In genomic region chr16:94148139-94148538, GRCm38 (mm10) we compare ENCODE assay signal across 10 mouse cellular contexts.
DNase-seq lines count a peak whose midpoint lies in the region; ATAC-seq and TF ChIP-seq lines count a peak whose summit lies in the region.
"Had no signal": no experiment of that assay in that cellular context is flagged by ENCODE, and none has a peak within 500 bp of the region (broad histone marks: within the 10 kb centered on the region; RNA-seq: fewer than 3 reads in every experiment).

No protein-coding gene starts in this region.

- intact Hi-C loops in heart, postnatal 10 days (cut with DNase I) = no loop called here

- H3K9ac ChIP-seq in forebrain, embryonic 12.5 days = peak overlapping the region; percentile 44; the same call in 1 of the 2 replicates
- H3K9ac ChIP-seq in lung, embryonic 14.5 days = no peak overlapping the region
- H3K9ac ChIP-seq: liver, embryonic 15.5 days had no signal

- H3K4me2 ChIP-seq in forebrain, embryonic 12.5 days = peak overlapping the region; percentile 21; the same call in 1 of the 2 replicates
- H3K4me2 ChIP-seq in lung, embryonic 14.5 days = no peak overlapping the region; the same call in 1 of the 2 replicates
- H3K4me2 ChIP-seq: liver, embryonic 15.5 days had no signal

- peaks cover 36% of the 10 kb centered on the region for H3K4me1 ChIP-seq in forebrain, embryonic 12.5 days
- peaks cover 19% of the 10 kb centered on the region for H3K4me1 ChIP-seq in lung, embryonic 14.5 days (ENCODE audit: insufficient read depth)

- TF ChIP-seq CTCF in lung, embryonic 14.5 days (IDR thresholded peaks at IDR 0.05; ENCODE audit: low read depth) = no peak

- no peaks in the 10 kb centered on the region for H3K9me3 ChIP-seq in forebrain, embryonic 12.5 days
- no peaks in the 10 kb centered on the region for H3K9me3 ChIP-seq in lung, embryonic 14.5 days (ENCODE audit: low read depth, low read length)
- H3K9me3 ChIP-seq: liver, embryonic 15.5 days had no signal

- 23% methylated on average over 11 of the region's 11 CpGs for WGBS in forebrain, embryonic 12.5 days
- WGBS in lung, embryonic 14.5 days = 33% methylated on average over 11 of the region's 11 CpGs

- peaks cover 31% of the 10 kb centered on the region for H3K27me3 ChIP-seq in forebrain, embryonic 12.5 days
- H3K27me3 ChIP-seq in lung, embryonic 14.5 days (ENCODE audit: insufficient read depth, low read length) = no peaks in the 10 kb centered on the region
- H3K27me3 ChIP-seq: Patski had no signal

- no peak for ATAC-seq in forebrain, embryonic 12.5 days (ENCODE audit: low FRiP score)
- no peak for ATAC-seq in lung, embryonic 14.5 days (ENCODE audit: insufficient read depth)
- ATAC-seq in erythroblast, adult 5-6 weeks (replicated peaks; ENCODE audit: low FRiP score, poor library complexity, severe bottlenecking) = no peak
- ATAC-seq: Patski had no signal

- no peaks in the 10 kb centered on the region for H3K36me3 ChIP-seq in forebrain, embryonic 12.5 days (replicated peaks)
- H3K36me3 ChIP-seq in lung, embryonic 14.5 days (ENCODE audit: insufficient read depth) = no peaks in the 10 kb centered on the region
- H3K36me3 ChIP-seq: liver, embryonic 15.5 days had no signal

- DNase-seq in heart, adult 11 months = peak; percentile 93
- DNase-seq in heart, postnatal 10 days = no peak
- peak; percentile 39 for DNase-seq in ZHBTc4 (ENCODE audit: low read depth, low spot score)
- DNase-seq in lung, embryonic 14.5 days = peak; percentile 39
- DNase-seq in yolk sac, embryonic 10.5 days (ENCODE audit: low spot score) = no peak
- no peak for DNase-seq in thymus, postnatal 4 days

- H3K27ac ChIP-seq in forebrain, embryonic 12.5 days = no peak overlapping the region
- peak overlapping the region; percentile 50; the same call in 1 of the 2 replicates for H3K27ac ChIP-seq in lung, embryonic 14.5 days (ENCODE audit: low read depth)
- H3K27ac ChIP-seq: liver, embryonic 15.5 days had no signal

- H3K4me3 ChIP-seq in forebrain, embryonic 12.5 days (replicated peaks) = no peak overlapping the region
- H3K4me3 ChIP-seq in lung, embryonic 14.5 days (ENCODE audit: low read depth, low read length) = no peak overlapping the region
- H3K4me3 ChIP-seq: liver, embryonic 15.5 days had no signal

Comparison
In these comparisons a context has a peak if more than half of its experiments do, and no peak if none do; other contexts are left out.
1. DNase-seq: peak in heart, adult 11 months (single experiment), ZHBTc4 (single experiment) and lung, embryonic 14.5 days (single experiment); none in heart, postnatal 10 days (0 of 2), yolk sac, embryonic 10.5 days (single experiment) and thymus, postnatal 4 days (single experiment).